Mouse (Mus musculus): ENCODE results near the gene Padi1.

Padi1 gene

DNA sequence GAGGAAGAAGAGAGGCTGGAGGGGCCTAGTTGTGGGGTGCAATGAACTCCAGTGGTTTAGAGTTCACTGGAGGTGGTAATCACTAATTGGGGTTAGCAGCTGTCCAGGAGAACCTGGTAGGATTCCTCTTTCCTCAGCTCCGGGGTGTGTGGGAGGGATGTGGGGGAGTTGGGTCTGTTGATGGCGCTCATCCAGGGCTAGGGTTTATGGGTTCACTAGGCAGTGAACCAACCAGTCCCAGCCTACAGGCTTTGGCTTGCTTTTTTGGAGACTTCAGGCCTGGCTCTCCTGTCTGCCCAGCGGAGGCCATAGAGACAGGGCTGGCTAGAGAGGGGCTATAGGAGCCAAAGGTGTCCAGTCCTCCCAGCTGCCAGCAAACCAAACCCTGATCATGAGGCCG is 55.6 kb downstream of the Padi1 start:
- H3K36me3 ChIP-seq (ENCODE audit: control insufficient read depth, insufficient read depth, low read length, poor library complexity, severe bottlenecking): no peaks in the 10 kb centered on the region
- no peaks in the 10 kb centered on the region for H3K27me3 ChIP-seq (ENCODE audit: control insufficient read depth, insufficient read depth, low read length, poor library complexity, severe bottlenecking)
- DNase-seq (ENCODE audit: low read depth, low spot score): no peak

DNA sequence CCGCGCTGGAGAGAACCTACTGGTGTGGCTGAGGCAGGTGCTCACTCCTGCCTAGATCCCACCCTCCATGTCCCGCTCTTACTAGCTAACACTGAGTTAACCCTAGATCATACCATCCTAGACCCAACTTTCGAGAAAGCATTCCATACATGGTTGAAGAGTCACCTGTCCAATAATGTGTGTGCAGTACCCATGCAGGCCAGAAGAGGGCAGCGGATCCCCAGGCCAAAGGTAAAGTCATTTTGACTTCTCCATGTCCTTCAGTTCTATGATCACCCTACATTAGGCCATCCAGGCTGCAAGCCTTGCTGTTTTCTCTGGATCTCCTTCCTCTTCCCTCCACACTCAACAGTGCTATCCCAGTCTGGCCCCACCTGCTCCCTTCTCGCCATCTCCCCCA is 56.6 kb downstream of the Padi1 start:
- peak; percentile 80 for DNase-seq (ENCODE audit: low read depth, low spot score)

DNA sequence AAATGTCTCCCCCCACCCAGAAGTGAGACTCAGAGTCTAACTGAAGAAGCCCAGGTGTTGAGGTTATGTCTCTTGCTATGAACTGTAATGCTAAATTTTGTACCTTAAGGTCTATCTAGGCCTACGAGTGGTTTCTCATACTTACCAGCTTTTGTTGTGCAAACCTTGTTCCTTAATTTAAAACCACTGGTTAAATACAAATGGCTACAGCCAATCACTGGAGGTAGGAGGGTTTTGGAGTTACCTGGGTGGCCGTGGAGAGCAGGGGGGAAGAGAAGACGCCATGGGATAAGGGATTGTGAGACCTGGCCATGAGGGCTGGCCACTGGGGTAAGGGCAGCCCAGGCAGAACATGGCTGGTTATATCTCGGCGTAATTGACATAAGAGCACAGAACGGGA is 57.3 kb downstream of the Padi1 start:
- no peak for DNase-seq (ENCODE audit: low read depth, low spot score)
- Histone ChIP-seq H3K27me3 (ENCODE audit: control insufficient read depth, insufficient read depth, low read length, poor library complexity, severe bottlenecking) (no peaks in the 10 kb centered on the region), H3K36me3 (ENCODE audit: control insufficient read depth, insufficient read depth, low read length, poor library complexity, severe bottlenecking) (no peaks in the 10 kb centered on the region)

More for the DNA sequence above, 56.6 kb downstream of the Padi1 start:
- Histone ChIP-seq H3K36me3 (ENCODE audit: control insufficient read depth, insufficient read depth, low read length, poor library complexity, severe bottlenecking) (no peaks in the 10 kb centered on the region), H3K27me3 (ENCODE audit: control insufficient read depth, insufficient read depth, low read length, poor library complexity, severe bottlenecking) (no peaks in the 10 kb centered on the region)

DNA sequence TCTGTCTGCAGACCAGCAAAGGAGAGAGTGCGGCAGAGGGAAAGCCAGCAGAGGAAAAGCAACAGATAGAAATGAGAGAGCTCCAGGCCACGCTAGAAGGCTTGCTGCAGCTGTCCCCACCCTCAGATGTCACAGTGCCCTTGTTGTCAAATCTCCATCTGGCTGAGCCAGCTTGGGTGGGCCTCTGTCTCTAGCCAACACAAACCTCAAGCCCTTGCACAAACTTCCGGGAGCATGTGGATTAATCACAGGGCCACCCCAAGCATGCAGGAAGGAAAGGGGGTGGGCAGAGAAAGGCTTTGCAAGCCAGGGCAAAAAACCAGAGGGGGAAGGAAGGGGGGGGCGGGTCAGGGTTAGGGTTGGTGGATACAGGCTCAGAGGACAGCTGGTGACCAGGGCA is 58.2 kb downstream of the Padi1 start:
- no peaks in the 10 kb centered on the region for H3K36me3 ChIP-seq (ENCODE audit: control insufficient read depth, insufficient read depth, low read length, poor library complexity, severe bottlenecking)
- no peak for DNase-seq (ENCODE audit: low read depth, low spot score)
- no peaks in the 10 kb centered on the region for H3K27me3 ChIP-seq (ENCODE audit: control insufficient read depth, insufficient read depth, low read length, poor library complexity, severe bottlenecking)

DNA sequence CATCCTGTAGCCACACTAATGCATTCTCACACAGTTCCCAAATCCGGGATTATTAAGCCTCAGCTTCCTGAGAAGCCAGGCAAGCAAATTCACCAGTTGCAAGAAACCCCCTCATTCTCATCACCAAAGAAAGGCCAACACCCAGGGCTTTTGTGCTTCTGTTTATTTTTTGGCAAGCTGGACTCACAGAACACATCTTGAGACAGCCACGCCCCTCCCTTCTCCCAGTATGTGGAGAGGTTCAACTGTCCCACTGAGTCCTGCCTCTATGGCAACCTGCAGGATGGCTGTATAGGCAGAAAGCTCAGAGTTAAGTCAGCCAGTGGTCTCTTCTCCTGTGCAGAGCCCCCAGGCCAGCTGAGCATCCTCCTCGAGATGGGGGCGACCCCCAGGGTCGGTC is 60.4 kb downstream of the Padi1 start:
- H3K27me3 ChIP-seq (ENCODE audit: control insufficient read depth, insufficient read depth, low read length, poor library complexity, severe bottlenecking): no peaks in the 10 kb centered on the region
- DNase-seq (ENCODE audit: low read depth, low spot score): no peak
- no peaks in the 10 kb centered on the region for H3K36me3 ChIP-seq (ENCODE audit: control insufficient read depth, insufficient read depth, low read length, poor library complexity, severe bottlenecking)

DNA sequence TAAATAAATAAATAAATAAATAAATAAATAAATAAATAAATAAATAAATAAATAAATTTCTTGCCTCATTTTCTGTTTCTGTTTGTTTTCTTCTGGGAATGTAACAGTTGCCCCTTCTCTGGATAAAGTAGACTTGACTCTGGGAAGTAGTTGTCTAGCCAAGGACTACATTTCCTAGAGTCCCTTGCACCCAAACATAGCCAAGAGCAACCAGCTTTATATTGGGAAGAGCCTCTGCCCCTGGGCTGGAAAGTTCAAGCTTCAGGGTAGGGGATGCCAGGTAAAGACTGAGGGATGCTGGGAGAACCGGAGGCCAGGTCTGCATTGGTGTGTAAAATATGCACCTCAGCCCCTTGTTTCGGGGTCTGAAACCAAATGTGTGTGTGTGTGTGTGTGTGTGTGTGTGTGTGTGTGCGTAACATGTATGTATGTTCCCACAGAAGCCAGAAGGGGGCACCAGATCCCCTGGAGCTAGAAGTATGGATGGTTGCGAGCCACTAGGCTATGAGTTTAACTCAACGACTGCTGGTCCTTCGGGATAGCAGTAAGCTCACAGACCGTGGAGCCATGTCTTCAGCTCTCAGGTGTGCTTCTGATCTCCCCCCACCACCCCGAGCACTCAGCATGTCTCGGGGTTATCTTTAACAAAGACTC is 61.2 kb downstream of the Padi1 start:
- DNase-seq (ENCODE audit: low read depth, low spot score): no peak
- Histone ChIP-seq H3K27me3 (ENCODE audit: control insufficient read depth, insufficient read depth, low read length, poor library complexity, severe bottlenecking) (no peaks in the 10 kb centered on the region), H3K36me3 (ENCODE audit: control insufficient read depth, insufficient read depth, low read length, poor library complexity, severe bottlenecking) (no peaks in the 10 kb centered on the region)

DNA sequence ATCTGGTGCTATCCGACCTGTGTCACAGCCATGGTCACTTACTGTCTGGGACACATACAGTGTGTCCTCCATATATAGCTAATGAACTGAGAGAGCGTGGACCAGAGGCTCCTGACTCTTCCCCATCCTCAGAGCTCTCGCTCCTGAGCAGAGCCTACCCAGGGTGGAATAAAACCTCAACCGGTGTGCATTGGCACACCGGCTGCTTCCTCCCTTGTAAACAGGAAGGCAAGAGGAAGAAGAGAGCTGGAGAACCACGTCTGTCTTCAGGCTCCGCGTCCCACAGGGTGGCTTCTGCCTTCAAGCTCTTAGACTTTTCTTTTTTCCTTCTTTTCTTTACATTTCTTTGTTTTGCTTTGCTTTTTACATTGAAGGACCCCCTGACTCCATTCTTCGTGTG is 62.8 kb downstream of the Padi1 start:
- no peaks in the 10 kb centered on the region for H3K27me3 ChIP-seq (ENCODE audit: control insufficient read depth, insufficient read depth, low read length, poor library complexity, severe bottlenecking)
- no peak for DNase-seq (ENCODE audit: low read depth, low spot score)
- no peaks in the 10 kb centered on the region for H3K36me3 ChIP-seq (ENCODE audit: control insufficient read depth, insufficient read depth, low read length, poor library complexity, severe bottlenecking)

DNA sequence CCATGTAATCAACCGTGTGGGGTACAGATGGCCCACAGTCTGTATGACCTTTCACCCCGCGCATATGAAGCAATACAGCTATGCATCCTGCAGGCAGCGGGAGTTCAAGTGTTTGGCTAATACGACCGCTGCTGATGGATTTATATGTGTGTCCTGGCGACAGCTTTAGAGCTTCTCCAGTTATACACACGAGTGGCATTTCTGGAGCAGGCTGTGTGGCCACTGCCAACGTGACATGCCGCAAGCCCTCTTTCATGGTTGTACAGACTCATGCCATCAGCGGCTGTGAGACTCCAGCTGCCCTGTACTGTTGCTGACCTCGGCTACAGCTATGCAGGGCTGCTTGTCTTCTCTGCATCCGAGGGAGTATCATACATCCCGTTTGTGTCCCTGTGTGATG is 65.1 kb downstream of the Padi1 start:
- DNase-seq (ENCODE audit: low read depth, low spot score): no peak
- no peaks in the 10 kb centered on the region for H3K27me3 ChIP-seq (ENCODE audit: control insufficient read depth, insufficient read depth, low read length, poor library complexity, severe bottlenecking)
- H3K36me3 ChIP-seq (ENCODE audit: control insufficient read depth, insufficient read depth, low read length, poor library complexity, severe bottlenecking): no peaks in the 10 kb centered on the region

DNA sequence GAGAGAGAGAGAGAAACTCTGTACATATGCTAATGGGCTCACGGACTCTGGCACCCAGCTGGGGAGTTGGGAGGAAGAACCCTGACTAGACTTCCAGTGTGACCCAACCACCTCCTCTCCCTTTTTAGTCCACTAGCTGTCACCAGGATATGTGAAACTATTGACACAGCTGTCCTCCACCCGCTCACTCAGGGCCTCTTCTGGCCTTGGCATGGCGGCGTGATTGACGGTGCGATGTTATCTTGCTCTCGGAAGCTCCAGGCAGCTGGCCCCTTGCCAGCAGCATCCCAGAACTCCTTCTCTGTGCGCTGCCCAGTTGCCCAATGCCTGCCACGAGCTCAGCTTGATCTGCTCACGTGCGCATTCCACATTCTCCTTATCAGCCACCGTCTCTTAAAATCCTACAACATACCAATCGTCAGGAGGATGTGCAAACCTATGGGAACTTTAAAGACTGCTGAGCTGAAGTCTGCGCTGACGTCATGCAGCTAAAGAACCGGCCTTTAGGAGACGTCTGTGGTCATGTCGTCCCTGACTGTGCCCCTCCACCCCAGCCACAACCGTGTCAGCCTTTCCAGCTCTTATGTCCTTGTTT is 65.7 kb downstream of the Padi1 start:
- no peak for DNase-seq (ENCODE audit: low read depth, low spot score)
- Histone ChIP-seq H3K27me3 (ENCODE audit: control insufficient read depth, insufficient read depth, low read length, poor library complexity, severe bottlenecking) (no peaks in the 10 kb centered on the region), H3K36me3 (ENCODE audit: control insufficient read depth, insufficient read depth, low read length, poor library complexity, severe bottlenecking) (no peaks in the 10 kb centered on the region)

DNA sequence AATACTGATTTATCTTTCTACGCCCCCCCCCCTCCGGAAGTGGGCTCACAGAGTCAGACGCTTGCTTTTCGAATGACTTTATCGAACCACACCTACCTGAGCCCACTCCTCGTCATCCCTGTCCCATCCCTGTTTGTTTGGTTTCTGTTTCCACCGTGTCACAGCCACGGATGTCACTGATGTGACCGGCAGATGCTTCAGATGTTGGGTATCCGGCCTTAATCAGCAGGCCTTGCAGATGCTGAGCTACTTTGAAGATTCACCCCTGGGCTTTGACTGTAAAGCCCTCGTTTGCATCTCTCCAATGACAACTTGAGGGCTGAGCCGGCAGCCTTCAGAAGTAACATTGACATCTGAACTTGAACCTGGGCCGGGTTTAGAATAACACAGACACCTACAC is 69.0 kb downstream of the Padi1 start:
- H3K36me3 ChIP-seq (ENCODE audit: control insufficient read depth, insufficient read depth, low read length, poor library complexity, severe bottlenecking): no peaks in the 10 kb centered on the region
- no peak for DNase-seq (ENCODE audit: low read depth, low spot score)
- no peaks in the 10 kb centered on the region for H3K27me3 ChIP-seq (ENCODE audit: control insufficient read depth, insufficient read depth, low read length, poor library complexity, severe bottlenecking)

DNA sequence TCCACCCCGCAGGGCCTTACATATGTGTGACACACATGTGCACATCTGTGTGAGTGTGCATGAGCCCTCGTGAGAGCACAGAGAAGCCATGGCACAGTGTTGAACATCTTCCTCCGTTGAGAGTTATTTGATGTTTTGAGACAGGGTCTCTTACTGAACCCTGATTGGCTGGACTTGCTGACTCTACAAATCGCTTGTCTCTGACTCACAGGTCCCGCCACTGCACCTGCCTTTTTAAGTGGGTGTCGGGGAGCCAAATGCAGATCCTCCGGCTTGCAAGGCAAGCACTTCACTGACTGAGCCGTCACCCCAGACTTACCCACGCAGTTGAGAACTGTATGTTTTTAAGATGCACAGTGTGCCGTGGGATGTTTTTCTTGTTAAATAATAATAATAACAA is 69.7 kb downstream of the Padi1 start:
- no peak for DNase-seq (ENCODE audit: low read depth, low spot score)
- no peaks in the 10 kb centered on the region for H3K27me3 ChIP-seq (ENCODE audit: control insufficient read depth, insufficient read depth, low read length, poor library complexity, severe bottlenecking)
- no peaks in the 10 kb centered on the region for H3K36me3 ChIP-seq (ENCODE audit: control insufficient read depth, insufficient read depth, low read length, poor library complexity, severe bottlenecking)

DNA sequence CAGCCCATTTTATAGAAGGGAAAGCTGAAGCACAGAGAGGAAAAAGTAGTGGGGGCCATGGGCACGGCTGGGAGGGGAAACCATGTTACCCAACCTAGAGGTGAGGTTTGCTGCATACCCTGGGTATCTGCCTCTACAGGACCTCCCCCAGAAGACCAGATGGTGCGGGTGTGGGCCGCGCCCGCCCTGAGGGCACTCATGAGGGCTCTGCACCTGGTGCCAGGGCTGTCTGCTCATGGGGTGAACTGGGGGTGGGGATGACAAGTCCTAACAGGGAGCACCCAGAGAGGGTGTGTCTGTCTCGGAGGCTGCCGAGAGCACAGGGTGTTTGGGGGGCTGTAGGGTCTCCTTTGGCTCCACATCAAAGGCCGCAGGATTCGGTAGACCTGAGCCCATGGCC is 70.7 kb downstream of the Padi1 start:
- no peak for DNase-seq (ENCODE audit: low read depth, low spot score)
- no peaks in the 10 kb centered on the region for H3K27me3 ChIP-seq (ENCODE audit: control insufficient read depth, insufficient read depth, low read length, poor library complexity, severe bottlenecking)
- no peaks in the 10 kb centered on the region for H3K36me3 ChIP-seq (ENCODE audit: control insufficient read depth, insufficient read depth, low read length, poor library complexity, severe bottlenecking)

DNA sequence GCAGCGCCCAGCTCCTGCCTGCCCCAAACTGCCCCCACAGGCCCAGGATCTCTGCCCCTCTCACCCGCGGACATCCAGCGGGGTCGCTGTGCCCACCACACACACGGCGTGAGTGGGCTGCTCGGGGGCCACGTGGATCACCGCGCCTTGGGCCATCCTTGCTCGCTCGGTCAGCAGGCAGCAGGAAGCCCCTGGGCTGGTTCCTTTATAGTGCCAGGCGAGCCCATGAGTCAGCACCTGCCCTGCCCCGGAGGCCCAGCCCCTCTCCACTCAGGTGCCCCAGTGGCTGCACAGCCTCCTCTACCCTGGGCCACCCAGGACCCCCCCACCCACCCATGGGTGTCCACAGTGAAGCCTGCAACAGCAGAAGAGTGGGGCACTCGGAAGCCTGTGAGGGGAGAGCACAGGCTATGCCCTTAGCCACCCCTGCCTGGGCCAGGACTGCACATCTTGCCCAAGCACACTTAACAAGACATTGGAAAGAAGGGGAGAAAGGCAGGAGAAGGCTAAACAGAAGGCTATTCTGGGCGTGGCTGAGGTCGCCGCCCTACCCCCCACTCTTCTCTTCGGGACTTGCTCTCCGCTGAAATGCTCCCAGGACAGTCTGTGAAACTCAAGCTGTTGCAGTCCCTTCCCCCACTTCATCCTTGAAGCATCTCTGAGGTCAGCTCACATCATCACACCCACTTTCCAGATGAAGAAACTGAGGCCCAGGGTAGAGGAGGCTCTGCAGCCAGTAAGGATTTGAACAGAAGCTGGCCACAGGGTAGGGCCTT is 71.4 kb downstream of the Padi1 start, which contains the start of gene Padi4:
Gene Padi4, minus strand, starts transcription at position 212 of the 776 bp plus-strand sequence.
- no peaks in the 10 kb centered on the region for H3K36me3 ChIP-seq (ENCODE audit: control insufficient read depth, insufficient read depth, low read length, poor library complexity, severe bottlenecking)
- no peak for DNase-seq (ENCODE audit: low read depth, low spot score)

DNA sequence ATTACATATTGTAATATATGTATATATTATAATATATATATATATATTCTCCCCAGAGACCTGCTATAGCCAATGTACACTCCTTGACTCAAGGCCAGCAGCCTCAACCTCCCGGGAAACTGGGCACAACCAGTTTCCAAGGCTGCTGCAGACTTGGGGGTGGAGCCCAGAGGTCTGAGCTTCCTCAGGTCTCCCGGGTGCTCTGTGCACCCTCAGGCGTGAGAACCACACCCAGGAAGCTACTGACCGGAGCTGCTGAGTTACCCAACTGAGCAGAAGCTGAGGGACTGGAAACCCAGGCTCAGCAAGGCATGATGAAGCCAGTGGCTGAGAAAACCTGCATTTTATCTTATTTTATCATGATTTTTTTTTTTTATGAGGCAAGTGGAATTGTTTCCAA is 74.5 kb downstream of the Padi1 start:
- H3K36me3 ChIP-seq (ENCODE audit: control insufficient read depth, insufficient read depth, low read length, poor library complexity, severe bottlenecking): no peaks in the 10 kb centered on the region
- H3K27me3 ChIP-seq (ENCODE audit: control insufficient read depth, insufficient read depth, low read length, poor library complexity, severe bottlenecking): no peaks in the 10 kb centered on the region
- peak; percentile 42 for DNase-seq (ENCODE audit: low read depth, low spot score)

More for the DNA sequence above, 71.4 kb downstream of the Padi1 start, which contains the start of gene Padi4:
- no peaks in the 10 kb centered on the region for H3K27me3 ChIP-seq (ENCODE audit: control insufficient read depth, insufficient read depth, low read length, poor library complexity, severe bottlenecking)

DNA sequence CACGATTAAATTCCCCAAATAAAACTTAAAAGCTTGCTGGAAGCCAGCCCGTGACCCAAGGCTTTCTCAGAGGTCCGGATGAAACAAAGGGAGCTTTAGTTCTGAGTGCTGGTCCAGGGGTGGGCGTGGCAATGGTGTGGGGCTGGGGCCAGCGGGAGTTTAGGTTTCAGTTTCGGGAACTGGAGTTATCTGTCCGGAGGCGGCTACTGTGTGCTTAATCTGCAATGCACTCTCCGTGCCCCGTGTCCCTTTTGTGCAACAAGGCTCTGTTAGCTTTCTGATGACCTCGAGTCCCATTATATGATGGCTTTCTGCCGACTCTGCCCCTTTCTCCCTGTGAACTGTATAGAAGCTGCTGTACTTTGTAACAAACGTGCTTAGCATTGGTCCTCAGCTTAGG is 75.1 kb downstream of the Padi1 start:
- DNase-seq (ENCODE audit: low read depth, low spot score): peak; percentile 18
- H3K36me3 ChIP-seq (ENCODE audit: control insufficient read depth, insufficient read depth, low read length, poor library complexity, severe bottlenecking): no peaks in the 10 kb centered on the region
- no peaks in the 10 kb centered on the region for H3K27me3 ChIP-seq (ENCODE audit: control insufficient read depth, insufficient read depth, low read length, poor library complexity, severe bottlenecking)

All from splenic B cell, adult 2 months (primary cell).